In the genomic region with DNA sequence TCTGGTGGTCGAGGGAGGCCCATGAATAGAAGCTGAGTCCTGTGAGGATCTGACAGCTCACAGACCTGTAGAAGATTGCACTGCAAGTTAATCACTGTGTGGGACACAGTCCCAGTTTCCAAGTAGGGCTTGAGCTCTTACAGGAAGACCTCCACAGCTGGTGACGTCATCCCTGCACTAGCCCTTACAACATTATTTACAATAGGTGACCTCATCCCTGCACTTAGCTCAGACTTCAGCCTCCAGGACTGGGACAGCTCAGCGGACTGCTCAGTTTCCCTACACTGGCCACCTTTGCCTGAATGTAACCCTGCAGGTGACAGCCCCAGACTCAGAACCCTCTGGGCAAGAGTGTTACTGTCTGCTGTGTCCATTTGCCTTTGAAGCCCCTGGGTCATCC, we compare ENCODE assay signal across 11 mouse cellular contexts.
DNase-seq lines count a peak whose midpoint lies in the region; ATAC-seq and TF ChIP-seq lines count a peak whose summit lies in the region.
"Had no signal": no experiment of that assay in that cellular context is flagged by ENCODE, and none has a peak within 500 bp of the region (broad histone marks: within the 10 kb centered on the region; RNA-seq: fewer than 3 reads in every experiment).

No protein-coding gene starts in this region.

- TF ChIP-seq CTCF in lung, postnatal 0 days (IDR thresholded peaks at IDR 0.05), result no peak
- no peak for TF ChIP-seq CTCF in left cerebral cortex, adult 2 months (IDR thresholded peaks at IDR 0.05)

- H3K4me1 ChIP-seq in heart, embryonic 13.5 days, result peaks cover 26% of the 10 kb centered on the region
- no peaks in the 10 kb centered on the region for H3K4me1 ChIP-seq in intestine, embryonic 14.5 days (replicated peaks; ENCODE audit: control insufficient read depth, insufficient read depth, low read length)
- H3K4me1 ChIP-seq in lung, postnatal 0 days (ENCODE audit: insufficient read depth, low read depth, low read length), result no peaks in the 10 kb centered on the region

- H3K9me3 ChIP-seq in heart, embryonic 13.5 days, result no peaks in the 10 kb centered on the region
- H3K9me3 ChIP-seq in intestine, embryonic 14.5 days (ENCODE audit: control insufficient read depth, low read length), result no peaks in the 10 kb centered on the region
- no peaks in the 10 kb centered on the region for H3K9me3 ChIP-seq in lung, postnatal 0 days (ENCODE audit: low read length)

- no peaks in the 10 kb centered on the region for H3K27me3 ChIP-seq in heart, embryonic 13.5 days (replicated peaks)
- H3K27me3 ChIP-seq in intestine, embryonic 14.5 days (replicated peaks; ENCODE audit: control insufficient read depth, insufficient read depth, low read length), result no peaks in the 10 kb centered on the region
- no peaks in the 10 kb centered on the region for H3K27me3 ChIP-seq in lung, postnatal 0 days (replicated peaks; ENCODE audit: insufficient read depth, low read length)

- WGBS in heart, embryonic 13.5 days, result 35% methylated on average over 3 of the region's 3 CpGs
- WGBS in intestine, embryonic 14.5 days, result 37% methylated on average over 3 of the region's 3 CpGs
- WGBS in lung, postnatal 0 days, result 36% methylated on average over 3 of the region's 3 CpGs

- no peak overlapping the region for H3K4me3 ChIP-seq in heart, embryonic 13.5 days
- H3K4me3 ChIP-seq in intestine, embryonic 14.5 days (ENCODE audit: low read depth, low read length), result no peak overlapping the region
- H3K4me3 ChIP-seq in lung, postnatal 0 days (ENCODE audit: low read depth, low read length), result no peak overlapping the region
- H3K4me3 ChIP-seq in left cerebral cortex, adult 2 months, result no peak overlapping the region

- H3K36me3 ChIP-seq in heart, embryonic 13.5 days, result peaks cover 5% of the 10 kb centered on the region; the same call in 1 of the 2 replicates
- H3K36me3 ChIP-seq in intestine, embryonic 14.5 days (ENCODE audit: control insufficient read depth, insufficient read depth, low read length), result no peaks in the 10 kb centered on the region
- no peaks in the 10 kb centered on the region; the same call in 1 of the 2 replicates for H3K36me3 ChIP-seq in lung, postnatal 0 days (ENCODE audit: insufficient read depth, low read length)

- DNase-seq in heart, postnatal 14 days, result no peak
- DNase-seq in MN1 (ENCODE audit: low spot score), result peak; percentile 48
- no peak for DNase-seq in intestine, embryonic 14.5 days (ENCODE audit: low spot score)
- DNase-seq in lung, postnatal 0 days (ENCODE audit: low spot score), result peak; percentile 88
- no peak for DNase-seq in left cerebral cortex, adult 2 months (ENCODE audit: extremely low spot score in 1 of 2, low spot score in 2 of 2)
- DNase-seq in natural killer cell, adult 2 months (ENCODE audit: low spot score in 2 of 2), result no peak
- DNase-seq: cerebellum, adult 8-10 months; kidney, postnatal 14 days; right cerebral cortex, postnatal 14 days had no signal

- no peak for TF ChIP-seq EP300 in lung, postnatal 0 days (IDR thresholded peaks at IDR 0.05)

- no peak for ATAC-seq in heart, embryonic 13.5 days (ENCODE audit: extremely low read depth, insufficient number of reproducible peaks, low FRiP score, low TSS enrichment)
- peak; percentile 76; the same call in 1 of the 2 replicates for ATAC-seq in intestine, embryonic 14.5 days (replicated peaks; ENCODE audit: low FRiP score, low TSS enrichment, low read depth)
- peak; percentile 89 for ATAC-seq in lung, postnatal 0 days
- no peak for ATAC-seq in cerebellum, adult (ENCODE audit: insufficient number of reproducible peaks, low FRiP score, low TSS enrichment)

- H3K27ac ChIP-seq in heart, embryonic 13.5 days (replicated peaks), result peak overlapping the region; percentile 41
- no peak overlapping the region for H3K27ac ChIP-seq in intestine, embryonic 14.5 days (ENCODE audit: low read depth)
- H3K27ac ChIP-seq in lung, postnatal 0 days (ENCODE audit: low read length), result peak overlapping the region; percentile 51; the same call in 1 of the 2 replicates
- H3K27ac ChIP-seq in left cerebral cortex, adult 2 months, result no peak overlapping the region

- no peak overlapping the region for H3K9ac ChIP-seq in heart, embryonic 13.5 days
- no peak overlapping the region for H3K9ac ChIP-seq in intestine, embryonic 14.5 days (ENCODE audit: low read length)
- H3K9ac ChIP-seq in lung, postnatal 0 days (replicated peaks; ENCODE audit: low read depth), result no peak overlapping the region

- intact Hi-C loops in heart, postnatal 14 days (cut with DNase I), result no loop called here
- intact Hi-C loops in left cerebral cortex, adult 2 months (cut with DNase I), result no loop called here

- H3K4me2 ChIP-seq in heart, embryonic 13.5 days, result no peak overlapping the region
- H3K4me2 ChIP-seq in intestine, embryonic 14.5 days (ENCODE audit: low read length), result no peak overlapping the region
- H3K4me2 ChIP-seq in lung, postnatal 0 days (replicated peaks; ENCODE audit: low read depth, low read length), result no peak overlapping the region

Comparison
In these comparisons a context has a peak if more than half of its experiments do, and no peak if none do; other contexts are left out.
1. ATAC-seq: peak in intestine, embryonic 14.5 days (single experiment) and lung, postnatal 0 days (single experiment); none in heart, embryonic 13.5 days (single experiment) and cerebellum, adult (single experiment).
2. H3K27ac ChIP-seq: peak in heart, embryonic 13.5 days (single experiment) and lung, postnatal 0 days (single experiment); none in intestine, embryonic 14.5 days (single experiment) and left cerebral cortex, adult 2 months (single experiment).
3. DNase-seq: peak in MN1 (single experiment) and lung, postnatal 0 days (single experiment); none in heart, postnatal 14 days (0 of 2), intestine, embryonic 14.5 days (single experiment), left cerebral cortex, adult 2 months (0 of 2) and natural killer cell, adult 2 months (0 of 2).